Mouse (Mus musculus) hematopoietic stem cell, adult 5-6 weeks (primary cell): ENCODE data around the gene Lmna. TPM values are rescaled to one million over a fixed set of nuclear protein-coding genes. Genes with fewer than 3 reads are reported as not detected.

ENCODE experiments used
- ATAC-seq, 2 experiments: fragments of 125-278 bp in 1 of 2; replicated peaks in 1 of 2; 2 replicates each; pipeline ENCODE4 v1.8.0; 2016 to 2017; ENCODE audit warnings: inconsistent platforms in 2 of 2, mild to moderate bottlenecking in 2 of 2, moderate number of reproducible peaks in 2 of 2, low read depth in 1 of 2, moderate TSS enrichment in 1 of 2; ENCODE audit not compliant: low FRiP score in 2 of 2, poor library complexity in 2 of 2, severe bottlenecking in 2 of 2, insufficient read depth in 1 of 2, low TSS enrichment in 1 of 2
- total RNA-seq: library from RNA; stranded (forward); fragments of 172-1452, 232-1000 nt; gene quantifications from 2 replicates; pipeline ENCODE4 v1.2.3, GENCODE M21; 2017

Gene Lmna
- 7.1 and 21.5 TPM in 2 replicates for total RNA-seq

GRCm38 (mm10) chr3:88509692-88510420 lies at the start of gene Lmna:
Gene Lmna, minus strand, starts transcription at chr3:88509956.
- ATAC-seq: peak; percentile 90 to 94

DNA sequence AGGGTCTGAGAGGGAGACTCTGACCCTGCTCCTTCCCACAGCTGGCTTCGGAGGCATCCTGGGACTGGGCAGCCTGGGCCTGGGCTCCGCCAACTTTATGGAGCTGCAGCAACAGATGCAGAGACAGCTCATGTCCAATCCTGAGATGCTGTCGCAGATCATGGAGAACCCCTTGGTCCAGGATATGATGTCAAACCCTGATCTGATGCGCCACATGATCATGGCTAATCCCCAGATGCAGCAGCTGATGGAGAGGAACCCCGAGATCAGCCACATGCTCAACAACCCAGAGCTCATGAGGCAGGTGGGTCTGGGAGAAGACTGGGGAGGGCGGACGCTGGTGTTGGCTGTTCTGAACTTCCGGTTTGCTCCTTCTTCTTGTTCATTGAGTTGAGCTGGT lies 46.9 kb upstream of the Lmna start:
- no peak for ATAC-seq

DNA sequence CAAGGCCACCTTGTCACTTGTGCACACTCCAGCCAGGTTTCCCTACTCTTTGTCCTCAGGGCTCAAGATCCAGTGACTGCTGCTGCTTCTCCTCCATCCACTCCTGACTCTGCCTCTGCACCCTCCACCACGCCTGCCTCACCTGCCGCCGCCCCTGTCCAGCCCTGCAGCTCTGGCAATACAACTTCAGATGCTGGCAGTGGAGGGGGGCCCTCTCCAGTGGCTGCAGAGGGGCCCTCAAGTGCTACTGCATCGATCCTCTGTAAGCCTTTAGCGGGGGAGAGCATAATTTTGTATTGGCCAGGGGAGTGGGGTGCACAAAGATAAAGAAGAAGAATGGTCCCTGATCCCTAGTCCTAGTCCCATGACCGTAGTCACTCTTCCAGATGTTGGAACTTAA lies 46.0 kb upstream of the Lmna start:
- no peak for ATAC-seq

- no peak for ATAC-seq
Measured at GRCm38 (mm10) chr3:88555069-88555605, 45.4 kb upstream of the Lmna start.

DNA sequence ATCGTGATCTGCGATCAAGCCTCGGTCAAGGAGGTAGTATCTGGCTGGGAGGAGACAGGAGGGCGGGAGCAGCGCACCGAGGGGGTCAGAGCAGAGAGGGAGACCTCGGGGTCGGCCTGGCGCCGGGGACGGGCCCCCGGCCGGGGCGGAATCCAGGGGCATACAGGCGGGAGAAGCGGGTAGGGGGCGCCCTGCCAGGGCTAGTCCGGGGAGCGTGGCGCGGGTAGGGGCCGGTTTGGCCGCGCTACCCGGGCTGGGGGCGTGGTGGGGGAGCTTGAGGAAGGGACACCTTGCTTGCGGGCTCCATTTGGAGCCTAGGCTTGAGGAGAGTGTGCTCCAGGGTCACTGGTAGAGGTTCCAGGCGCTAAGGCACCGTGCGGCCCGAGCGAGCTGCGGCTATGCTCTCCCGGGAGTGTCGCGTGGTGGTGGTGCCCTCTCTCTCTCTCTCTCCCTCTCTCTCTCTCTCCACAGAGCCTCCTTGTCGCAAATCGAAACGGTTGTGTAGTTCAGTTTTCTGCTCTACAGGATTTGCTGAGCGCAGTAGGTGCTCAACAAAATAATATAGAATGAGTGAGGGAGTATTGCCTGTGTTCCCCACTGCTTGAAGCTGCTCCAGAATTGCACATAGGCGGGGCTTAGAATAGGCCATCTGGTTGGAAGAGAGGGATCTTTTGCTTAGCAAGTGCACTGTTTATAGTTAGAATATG lies 44.3 kb upstream of the Lmna start:
- ATAC-seq: no peak

GRCm38 (mm10) chr3:88553525-88553879 lies 43.7 kb upstream of the Lmna start, which contains the start of gene Ubqln4:
Gene Ubqln4, plus strand, starts transcription at chr3:88553758.
- peak; percentile 46 to 59 for ATAC-seq

DNA sequence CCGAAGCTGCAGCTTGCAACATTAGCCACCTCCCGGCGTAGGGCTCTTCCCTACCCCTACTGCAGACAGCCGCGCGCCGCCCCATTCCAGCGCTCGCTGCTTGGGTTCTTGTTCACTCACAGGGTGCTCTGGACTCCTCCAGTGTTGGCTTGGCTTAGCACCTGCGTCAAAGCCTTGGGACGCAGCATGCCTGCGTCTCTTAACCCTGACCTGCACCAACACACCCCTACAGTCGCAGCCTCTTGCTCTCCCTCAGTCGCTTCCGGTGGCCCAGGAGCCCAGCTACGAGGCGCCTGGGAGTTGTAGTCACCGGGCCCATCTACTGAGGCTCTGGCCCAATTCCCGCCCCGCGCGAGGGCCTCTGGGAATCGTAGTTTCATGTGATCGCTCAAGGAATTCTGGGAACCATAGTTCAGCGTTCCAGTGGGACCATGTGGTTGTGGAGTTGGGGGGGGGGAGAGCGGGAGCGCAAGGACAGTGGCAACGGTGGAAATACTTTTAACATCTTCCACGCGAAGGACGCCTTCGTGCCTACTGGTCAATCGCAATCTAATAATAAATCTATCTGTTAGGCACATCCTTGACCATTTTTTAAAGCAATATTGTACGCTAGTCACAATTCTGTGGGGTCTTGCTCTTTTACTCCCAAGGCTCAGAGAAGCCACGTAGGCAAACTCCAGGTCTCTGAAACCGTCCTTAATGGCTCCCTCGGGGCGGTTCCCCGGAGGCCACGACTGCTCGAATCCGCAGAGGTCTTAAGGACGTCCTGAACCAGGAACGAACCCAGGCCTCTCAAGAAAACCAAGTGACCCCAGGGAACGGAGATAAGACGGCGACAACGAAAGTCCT lies 43.1 kb upstream of the Lmna start, which contains the start of gene Lamtor2:
Lamtor2 (minus strand) TSS at position 399 of the 849 bp plus-strand sequence.
- peak; percentile 92 to 93 for ATAC-seq

DNA sequence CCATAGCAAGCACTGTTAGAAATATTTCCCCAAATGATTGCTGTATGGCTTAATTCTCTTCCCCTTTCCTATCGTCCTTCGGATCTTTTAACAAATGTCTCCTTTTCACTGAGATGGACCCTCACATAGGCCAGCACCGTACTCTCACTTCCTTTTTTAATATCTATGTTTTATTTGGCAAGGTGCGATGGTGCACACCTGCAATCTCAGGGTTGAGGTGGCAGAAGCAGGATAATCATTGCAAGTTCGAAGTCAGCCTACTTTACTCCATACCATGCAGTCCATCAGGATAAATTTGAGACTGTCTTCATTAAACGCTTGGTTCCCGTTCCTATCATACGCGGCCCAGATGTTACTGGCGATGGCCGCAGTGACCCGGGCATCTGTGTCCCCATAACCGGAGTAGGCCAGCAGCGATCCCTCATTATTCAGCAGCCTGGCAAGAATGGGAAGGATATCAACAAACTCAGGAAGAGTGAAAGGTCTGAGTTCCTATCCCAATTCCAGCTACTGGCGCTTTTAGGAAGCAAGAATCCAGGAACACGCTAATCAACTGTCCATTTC lies 42.4 kb upstream of the Lmna start:
- ATAC-seq: 0 out of 4 replicates have a peak, but pooled peaks of 1 of the 2 experiments have one; percentile 2

GRCm38 (mm10) chr3:88551586-88551985 lies 41.8 kb upstream of the Lmna start:
- no peak for ATAC-seq

DNA sequence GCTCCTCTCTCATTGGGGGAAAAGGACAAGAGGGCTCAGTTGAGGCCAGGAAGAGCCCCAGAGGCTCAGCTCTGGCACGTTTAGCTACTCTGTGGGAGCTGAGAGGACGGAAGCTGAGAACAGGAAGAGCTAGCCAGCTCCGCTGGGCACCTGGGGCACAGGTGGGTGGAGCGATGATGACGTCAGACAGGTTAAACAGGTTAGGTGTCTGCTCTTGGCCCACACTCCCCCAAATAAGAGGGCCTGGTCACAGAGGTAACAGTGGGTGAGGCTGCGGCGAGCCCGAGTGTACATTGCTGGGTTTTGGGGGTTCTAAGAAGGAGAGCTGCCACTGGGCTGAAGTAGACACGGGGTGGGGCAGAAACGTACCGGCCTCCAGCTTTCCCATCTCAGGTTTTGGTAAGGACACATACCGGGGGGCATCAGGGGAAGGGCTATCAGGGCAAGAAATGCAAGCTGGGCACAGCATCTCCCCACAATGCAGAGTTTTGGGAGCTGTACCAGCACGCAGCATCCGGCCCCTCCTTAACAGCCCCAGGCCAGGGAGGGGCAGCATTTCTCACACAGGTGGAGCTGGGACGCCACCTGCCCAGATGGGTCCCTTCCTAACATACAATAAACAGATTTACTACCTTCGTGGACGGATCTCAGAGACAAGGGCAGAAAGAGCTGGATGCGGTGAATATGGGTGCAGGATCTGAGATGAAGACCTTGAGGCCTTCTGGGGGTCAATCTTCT lies 38.6 kb upstream of the Lmna start, which contains the start of gene Rab25:
Rab25 (minus strand) TSS at position 121 of the 738 bp plus-strand sequence.
- ATAC-seq: no peak

- no peak for ATAC-seq
Measured at GRCm38 (mm10) chr3:88546674-88547418, 37.1 kb upstream of the Lmna start.

GRCm38 (mm10) chr3:88544955-88545591 lies 35.3 kb upstream of the Lmna start:
- ATAC-seq: peak; percentile 33 to 40; a peak in 3 of 4 replicates

DNA sequence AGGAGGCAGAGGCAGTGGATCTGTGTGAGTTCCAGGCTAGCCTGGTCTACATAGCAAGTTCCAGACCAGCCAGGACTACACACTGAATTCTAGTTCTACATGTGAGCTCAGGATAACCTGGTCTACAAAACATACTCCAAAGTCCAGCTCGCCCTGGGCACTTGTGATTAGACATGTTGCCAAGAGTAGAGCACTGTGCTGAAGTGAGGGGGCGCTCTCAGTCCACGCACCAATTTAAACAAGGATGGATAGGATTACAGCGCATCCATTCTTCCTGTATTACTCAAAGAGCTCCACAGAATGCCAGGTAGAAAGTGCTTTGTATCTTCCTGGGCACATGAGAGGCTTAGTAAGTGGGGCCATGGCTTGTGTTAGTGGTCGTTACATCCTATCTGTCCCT lies 34.8 kb upstream of the Lmna start:
- ATAC-seq: no peak

DNA sequence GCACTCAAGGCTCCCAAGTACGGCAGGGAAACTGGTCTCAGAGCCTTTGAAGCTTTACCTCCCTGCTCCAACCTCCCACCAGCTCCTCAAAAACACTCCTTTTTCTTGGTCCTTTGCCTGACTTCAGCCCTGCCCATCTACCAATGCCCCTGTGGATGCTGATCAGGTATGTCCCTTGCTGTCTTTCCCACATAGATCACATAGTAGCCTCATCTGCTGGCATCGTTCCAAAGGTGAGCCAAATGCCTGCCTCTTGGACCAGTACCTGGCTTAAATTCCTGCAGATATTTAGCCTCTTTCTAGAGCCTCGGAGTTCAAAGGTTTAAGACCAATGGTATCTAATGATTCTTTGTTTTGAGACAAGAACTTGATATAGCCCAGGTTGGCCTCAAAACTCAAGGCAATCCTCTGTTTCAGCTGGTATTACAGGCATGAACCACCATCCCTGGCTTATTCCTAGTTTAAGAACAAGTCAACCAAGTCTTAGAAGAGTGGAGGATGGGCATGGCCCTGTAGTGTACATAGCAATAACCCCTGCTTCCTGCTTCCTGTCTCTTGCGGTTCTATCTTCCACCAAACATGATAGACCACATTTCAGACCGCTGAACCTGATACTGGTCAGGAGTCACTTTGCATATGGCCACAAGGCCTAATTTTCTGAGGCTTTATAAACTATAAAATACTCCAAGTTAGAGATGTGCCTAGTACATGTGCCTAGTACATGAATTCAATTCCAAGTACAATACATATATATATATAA lies 34.1 kb upstream of the Lmna start:
- ATAC-seq: no peak; a peak in 1 of 4 replicates

GRCm38 (mm10) chr3:88543174-88543573 lies 33.4 kb upstream of the Lmna start:
- ATAC-seq: no peak
